Mouse (Mus musculus): Measurements from ENCODE around the gene Anxa7.

Anxa7 gene

DNA sequence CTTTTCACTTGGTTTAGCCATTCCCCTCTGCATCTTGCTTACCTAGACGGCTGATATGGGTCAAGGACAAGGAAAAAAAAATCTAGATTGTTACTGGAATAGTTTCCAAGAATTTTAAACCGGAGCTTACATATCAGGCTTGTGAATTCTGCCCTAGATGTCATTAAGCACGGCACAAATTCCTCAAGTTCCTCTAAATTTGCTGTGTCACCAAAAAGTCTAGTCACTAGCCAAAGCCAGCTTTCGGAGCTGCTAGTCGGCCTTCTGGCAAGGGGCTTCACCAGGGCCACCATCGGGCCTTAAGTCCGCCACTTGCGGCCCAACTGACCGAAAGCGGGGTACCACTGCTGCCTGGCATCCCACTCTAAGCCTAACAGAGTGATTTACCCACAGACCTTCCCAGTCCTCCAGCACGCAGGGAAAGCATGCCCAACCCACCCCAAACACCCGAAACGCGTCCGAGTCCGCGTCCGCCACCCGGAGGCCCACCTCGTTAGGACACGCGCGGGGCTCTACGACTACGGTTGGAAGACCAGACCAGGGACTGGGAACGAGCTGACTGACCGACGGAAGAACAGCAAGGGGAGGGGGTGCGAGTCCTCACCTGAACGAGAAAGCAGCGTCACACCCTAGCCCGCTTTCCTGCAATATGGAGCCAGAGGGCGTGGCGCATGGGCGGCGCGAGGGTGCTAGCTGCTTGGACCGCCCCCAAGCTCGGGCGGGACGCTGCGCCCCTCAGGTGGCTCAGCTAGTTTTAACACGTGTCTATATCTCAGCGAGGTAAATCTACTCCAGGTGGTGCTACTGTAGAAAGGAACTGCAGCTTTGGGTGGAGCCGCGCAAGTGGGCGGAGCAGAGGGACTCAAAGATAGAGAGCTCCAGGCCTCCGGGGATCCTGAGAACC lies at the start of gene Anxa7:
Anxa7 (minus strand) TSS at position 843 of the 904 bp plus-strand sequence.
- DNase-seq = peak; percentile 73 to 75

- no peak for DNase-seq
Observed at GRCm38 (mm10) chr14:20529643-20530042, 49.7 kb upstream of the Anxa7 start.

DNA sequence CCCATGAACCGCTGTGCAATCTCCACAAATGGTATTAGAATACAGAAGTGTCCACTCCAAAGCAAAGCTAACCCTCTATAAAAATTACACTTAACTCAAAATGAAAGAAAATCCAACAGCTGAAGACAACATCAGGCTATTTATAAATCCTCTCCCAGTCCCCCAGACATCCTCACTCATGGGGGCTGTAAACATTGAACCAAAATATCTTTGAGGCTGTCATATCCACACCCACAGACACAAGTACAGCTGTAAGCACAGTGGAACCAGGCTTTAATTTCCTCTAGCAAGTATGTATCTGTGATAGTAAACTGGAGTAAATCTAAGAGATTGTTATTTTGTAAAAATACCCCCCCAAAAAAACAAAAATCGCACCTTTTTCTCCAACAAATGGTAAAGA lies 40.2 kb upstream of the Anxa7 start:
- DNase-seq = no peak

- DNase-seq = no peak
Observed at GRCm38 (mm10) chr14:20508424-20508823, 28.5 kb upstream of the Anxa7 start.

- no peak for DNase-seq
Observed at GRCm38 (mm10) chr14:20502966-20503365, 23.0 kb upstream of the Anxa7 start.

DNA sequence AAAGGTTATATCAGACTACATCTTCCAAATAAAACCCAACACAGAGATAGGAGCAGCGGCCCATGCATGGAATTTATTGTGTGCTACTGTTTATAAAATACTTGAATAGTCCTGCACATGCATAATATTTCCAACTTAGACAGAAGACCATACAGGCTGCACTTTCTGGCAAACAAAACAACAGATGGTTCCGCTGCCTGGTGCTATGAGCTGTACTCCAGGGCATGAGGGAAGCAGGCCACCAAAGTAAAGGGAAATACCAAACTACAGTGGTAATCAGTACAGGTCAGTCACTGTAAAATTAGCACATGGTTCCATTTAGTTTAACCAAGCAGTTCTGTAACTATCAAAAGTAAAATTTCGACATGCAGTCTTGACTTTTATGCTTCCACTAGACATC lies 20.0 kb upstream of the Anxa7 start:
- peak; percentile 44 to 68 for DNase-seq

DNA sequence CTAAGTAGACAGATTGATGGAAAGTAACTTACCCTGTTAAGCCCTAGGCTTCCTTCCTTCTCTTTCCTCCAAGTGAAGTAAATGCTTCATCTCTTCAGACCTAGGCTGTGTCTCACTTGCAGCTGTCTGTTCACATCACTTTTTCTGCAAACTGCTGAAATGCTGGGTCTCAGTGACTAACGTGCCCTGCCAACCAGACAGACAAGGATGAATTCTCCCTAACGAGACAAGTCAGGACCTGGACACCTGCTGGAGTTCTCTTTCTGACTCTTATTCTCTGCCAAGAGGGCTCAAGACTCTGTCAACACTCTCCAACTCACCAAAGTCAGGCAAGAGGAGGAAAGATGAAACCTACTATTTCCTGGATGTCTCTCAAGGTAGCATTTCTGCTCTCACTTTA lies 16.7 kb upstream of the Anxa7 start, which contains the start of gene Mss51:
Mss51 (minus strand) TSS at position 299 of the 400 bp plus-strand sequence.
- no peak for DNase-seq

DNA sequence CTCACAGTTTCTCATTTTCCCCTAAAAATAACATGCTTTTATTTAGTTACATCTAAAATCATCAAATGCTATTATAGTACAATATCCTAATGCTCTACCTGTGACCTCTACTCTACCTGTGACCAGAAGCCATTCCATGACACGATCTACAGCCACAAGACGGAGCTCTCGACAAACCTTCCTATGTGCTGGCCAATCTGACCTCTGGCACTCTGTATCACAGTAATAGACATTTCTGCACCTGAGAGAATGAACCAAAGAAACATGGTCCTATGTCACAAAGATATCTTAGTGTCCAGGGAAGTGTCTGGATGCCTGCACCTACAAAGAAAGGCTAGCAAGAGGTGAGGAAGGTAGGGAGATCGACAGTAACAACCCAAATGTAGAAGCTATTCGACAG lies 6.1 kb upstream of the Anxa7 start:
- no peak for DNase-seq

- DNase-seq = no peak
Observed at GRCm38 (mm10) chr14:20482051-20482751, 2.3 kb upstream of the Anxa7 start.

DNA sequence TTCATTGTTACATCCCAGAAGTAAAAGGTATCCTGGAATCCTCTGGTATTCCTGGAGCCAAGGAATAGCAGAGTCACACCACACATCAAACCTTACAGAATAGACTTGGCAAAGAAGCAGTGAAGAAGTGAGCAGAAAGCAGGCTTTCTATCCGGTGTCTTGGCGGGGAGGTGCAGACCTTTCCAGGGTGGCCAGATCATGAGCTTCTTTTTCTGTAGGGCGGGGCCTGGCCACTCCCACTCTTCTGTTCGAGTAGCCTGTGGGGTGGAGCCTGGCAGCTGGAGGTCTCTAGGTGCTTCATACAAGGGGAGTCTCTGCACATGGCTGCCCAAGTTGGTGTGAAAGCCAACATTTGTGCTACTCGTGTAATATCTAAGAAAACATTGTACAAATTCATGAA lies 1.3 kb upstream of the Anxa7 start:
- DNase-seq = no peak

GRCm38 (mm10) chr14:20480195-20480579 lies 254 bp upstream of the Anxa7 start:
- no peak for DNase-seq

- peak in 1 of 2 experiments; percentile 13 for DNase-seq
Observed at GRCm38 (mm10) chr14:20478801-20479200, 1.1 kb downstream of the Anxa7 start.

- DNase-seq = no peak
Observed at GRCm38 (mm10) chr14:20478385-20478784, 1.5 kb downstream of the Anxa7 start.

DNA sequence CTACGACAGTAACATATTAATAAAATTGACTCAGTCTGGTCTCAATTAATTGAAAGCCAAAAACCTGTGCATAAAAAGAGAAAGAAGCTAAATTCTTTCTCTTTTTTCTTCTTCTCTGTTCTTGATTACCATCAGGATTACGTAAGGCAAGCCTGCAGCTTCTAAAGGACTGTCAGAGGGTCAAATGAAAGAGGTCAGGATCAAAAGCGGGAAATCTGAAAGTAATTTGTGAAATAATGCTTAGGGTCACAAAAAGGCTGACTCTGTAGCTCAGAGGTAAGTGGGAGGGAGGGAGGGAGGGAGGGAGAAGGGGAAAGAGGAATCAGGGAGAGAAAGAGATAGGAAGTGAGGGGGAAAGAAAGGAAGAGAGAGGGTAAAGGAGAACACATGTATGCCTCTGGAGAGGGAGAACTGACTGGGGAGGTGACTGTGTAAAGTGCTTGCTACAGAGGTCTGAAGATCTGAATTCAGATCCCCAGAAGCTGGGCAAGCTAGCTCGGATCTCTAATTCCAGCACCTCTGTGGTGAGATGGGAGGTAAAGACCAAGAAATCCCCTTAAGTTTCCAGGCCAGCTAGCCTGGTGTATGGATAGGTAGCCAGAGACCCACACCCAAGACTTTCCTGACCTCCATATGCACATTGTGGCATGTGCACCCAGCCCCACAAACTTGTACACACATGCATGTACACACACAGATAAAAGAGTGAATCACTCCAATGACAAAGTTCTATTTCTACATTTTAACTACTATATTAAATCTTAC lies 2.5 kb downstream of the Anxa7 start:
- no peak for DNase-seq

- DNase-seq = no peak
Observed at GRCm38 (mm10) chr14:20460216-20460615, 19.7 kb downstream of the Anxa7 start.

- no peak for DNase-seq
Observed at GRCm38 (mm10) chr14:20458378-20458777, 21.6 kb downstream of the Anxa7 start.

DNA sequence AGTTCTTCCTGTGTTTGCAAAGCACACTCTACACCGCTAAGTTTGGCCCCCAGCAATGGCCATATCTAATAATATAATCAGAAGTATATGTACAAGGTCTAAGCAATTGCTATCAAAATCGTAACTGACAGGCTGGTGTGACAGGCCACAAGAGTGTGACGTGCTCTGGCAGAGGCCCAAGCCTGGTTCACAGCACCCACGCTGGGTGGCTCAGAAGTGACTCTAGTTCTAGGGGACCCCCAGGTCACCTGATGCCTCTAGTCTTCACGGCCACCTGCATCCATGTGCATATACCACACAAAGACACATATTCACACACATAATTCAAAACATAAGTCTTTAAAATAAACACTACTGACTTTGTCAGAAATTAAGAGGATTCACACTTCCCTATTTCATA lies 27.0 kb downstream of the Anxa7 start:
- DNase-seq = no peak

DNA sequence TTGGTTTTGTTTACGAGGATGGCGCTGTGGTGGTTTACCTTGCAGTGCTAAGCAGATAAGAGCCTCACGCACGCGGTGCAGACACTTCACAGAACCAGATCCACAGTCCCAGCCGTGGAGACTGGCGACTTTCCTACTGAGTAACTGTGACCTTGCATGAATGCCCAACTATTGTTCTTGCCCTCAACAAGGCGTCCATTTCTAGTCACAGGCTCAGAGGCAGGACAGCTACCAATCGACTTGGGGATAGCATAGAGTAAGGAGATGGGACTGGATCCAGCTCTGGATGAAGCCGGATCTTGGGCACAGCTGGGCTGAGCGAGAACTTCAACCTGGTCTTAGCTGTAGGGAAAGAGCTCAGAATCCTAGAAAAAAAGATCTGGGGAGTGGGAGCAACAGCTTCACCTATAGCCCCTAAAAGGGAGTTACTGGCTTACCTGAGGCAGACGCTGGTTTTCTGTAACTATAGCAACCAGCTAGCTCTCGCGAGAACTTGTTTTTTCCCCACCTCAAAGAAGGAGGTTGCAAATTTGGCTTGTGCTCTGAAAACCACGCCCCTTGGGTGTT lies 28.1 kb downstream of the Anxa7 start, which contains the start of gene Cfap70:
Cfap70 (minus strand) TSS at position 462 of the 567 bp plus-strand sequence.
- peak; percentile 18 to 29 for DNase-seq

- DNase-seq = no peak
Observed at GRCm38 (mm10) chr14:20451302-20451701, 28.6 kb downstream of the Anxa7 start.

- DNase-seq = peak in 1 of 2 experiments; percentile 6
Observed at GRCm38 (mm10) chr14:20447209-20447608, 32.7 kb downstream of the Anxa7 start.

DNA sequence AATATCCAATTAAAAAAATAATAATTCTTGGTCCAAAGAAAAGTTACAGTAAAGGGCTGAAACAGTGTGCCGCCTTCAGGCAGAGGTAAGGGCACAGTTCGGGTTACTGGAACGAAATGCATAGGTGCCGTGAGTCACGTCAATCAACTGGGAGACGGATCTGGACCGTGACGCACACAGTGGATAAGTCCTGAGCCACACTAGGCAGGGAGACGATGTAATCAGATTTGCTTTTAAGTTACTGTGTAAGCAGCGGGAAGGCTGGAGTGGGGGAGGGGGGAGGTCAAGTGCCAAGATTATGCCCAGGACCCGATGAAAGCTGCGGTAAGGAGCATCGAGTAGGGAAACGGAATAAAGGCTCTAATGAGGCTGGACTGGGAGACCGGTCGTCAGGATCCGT lies 37.7 kb downstream of the Anxa7 start:
- no peak for DNase-seq

GRCm38 (mm10) chr14:20436976-20437375 lies 43.0 kb downstream of the Anxa7 start:
- no peak for DNase-seq

GRCm38 (mm10) chr14:20432420-20432819 lies 47.5 kb downstream of the Anxa7 start:
- peak in 1 of 2 experiments; percentile 10 for DNase-seq
